Mouse (Mus musculus) kidney, postnatal 4 days (tissue): Measurements from ENCODE around the gene Olfr916.

Source experiments
- DNase-seq, 2 experiments: peaks; one replicate each; pipeline ENCODE4 v3.0.0; 2021; ENCODE audit warnings: mixed read lengths in 2 of 2

The Olfr916 gene

GRCm38 (mm10) chr9:38659775-38660174 is at the start of gene Olfr916:
Olfr916 (minus strand) TSS chr9:38659875.
- DNase-seq: no peak

GRCm38 (mm10) chr9:38674501-38674900 is 14.8 kb upstream of the Olfr916 start, which contains the start of gene Olfr918:
Olfr918 (minus strand) TSS chr9:38674601.
- no peak for DNase-seq

- no peak for DNase-seq
Observed at GRCm38 (mm10) chr9:38672887-38673286, 13.2 kb upstream of the Olfr916 start.

- no peak for DNase-seq
Observed at GRCm38 (mm10) chr9:38665742-38666141, 6.1 kb upstream of the Olfr916 start, which contains the start of gene Olfr917. Olfr917 (minus strand) TSS chr9:38665842.

GRCm38 (mm10) chr9:38632406-38632805 is 27.3 kb downstream of the Olfr916 start:
- no peak for DNase-seq
